8 mouse cellular contexts compared by ENCODE assay signal in genomic region chr19:34254101-34254879, GRCm38 (mm10). TPM values are rescaled to one million over a fixed set of nuclear protein-coding genes. Genes with fewer than 3 reads are reported as not detected.
DNase-seq lines count a peak whose midpoint lies in the region; ATAC-seq lines count a peak whose summit lies in the region.

No protein-coding gene starts in this region.

- peak; percentile 91 for ATAC-seq in frontal cortex, adult (ENCODE audit: low TSS enrichment)
- ATAC-seq in erythroid progenitor cell, adult 5-6 weeks (replicated peaks; ENCODE audit: low FRiP score, poor library complexity, severe bottlenecking) = no peak

- DNase-seq in frontal cortex, adult 2 months (ENCODE audit: extremely low spot score in 1 of 2, low spot score in 1 of 2) = no peak
- peak; percentile 91 for DNase-seq in NIH3T3 (ENCODE audit: low read depth)
- peak; percentile 43 for DNase-seq in induced T-regulatory cell, adult 2 months (ENCODE audit: low read depth)
- peak; percentile 44 for DNase-seq in lung, postnatal 25 days (ENCODE audit: low spot score)
- no peak for DNase-seq in cerebellum, adult 11-12 months
- no peak for DNase-seq in left cerebral cortex, adult 8-10 months (ENCODE audit: low spot score in 2 of 2)

RNA-seq across cellular contexts. Expression of gene Acta2, which starts 1.1 kb away (rescaled TPM):
- polyA plus RNA-seq in frontal cortex, adult 2 months (2012; rRNA removed) = 22.6 and 40.5 TPM in 2 replicates
- total RNA-seq in left cerebral cortex, adult 8-10 months (2022) = 10 to 100 TPM; 10.0 to 16.2 (median 11.1) TPM
- total RNA-seq in erythroid progenitor cell, adult 5-6 weeks (2015; ENCODE audit: low replicate concordance) = 1.4 TPM in 1 of 2 replicates, not detected in the other
- 0.77 TPM in 1 of 2 replicates, not detected in the other for total RNA-seq in erythroid progenitor cell, adult 5-6 weeks (2017; ENCODE audit: low replicate concordance)

RNA-seq across cellular contexts. Expression of gene Fas, which starts 36.2 kb away (rescaled TPM):
- polyA plus RNA-seq in frontal cortex, adult 2 months (2012; rRNA removed) = 1.3 and 2.0 TPM in 2 replicates
- total RNA-seq in left cerebral cortex, adult 8-10 months (2022) = 1 to 10 TPM in 3 of 4 experiments, under 1 TPM in 1; 0.91 to 3.0 (median 2.7) TPM
- not detected in 2 replicates for total RNA-seq in erythroid progenitor cell, adult 5-6 weeks (2015; ENCODE audit: low replicate concordance)
- total RNA-seq in erythroid progenitor cell, adult 5-6 weeks (2017; ENCODE audit: low replicate concordance) = 2.6 and 8.5 TPM in 2 replicates

Comparison
In these comparisons a context has a peak if more than half of its experiments do, and no peak if none do; other contexts are left out.
1. DNase-seq: peak in NIH3T3 (single experiment), induced T-regulatory cell, adult 2 months (single experiment) and lung, postnatal 25 days (single experiment); none in frontal cortex, adult 2 months (0 of 2), cerebellum, adult 11-12 months (single experiment) and left cerebral cortex, adult 8-10 months (0 of 2).
2. RNA of gene Acta2, which starts 1.1 kb away (total RNA-seq): 10.0 to 16.2 TPM in left cerebral cortex, adult 8-10 months; 0.77 to 1.4 TPM in erythroid progenitor cell, adult 5-6 weeks; every median in the first group is over 4 times any median in the second.